Mouse (Mus musculus) layer of hippocampus, adult 9-11 months (tissue): Measurements from ENCODE around the gene Hist1h4a.
"Not testable (repeated sequence)": the region's sequence is repeated elsewhere in the genome, so short reads cannot be mapped to it uniquely, and the experiment has no call there.

Source experiments
- DNase-seq: peaks from one replicate; pipeline ENCODE4 v3.0.0; 2022

Hist1h4a gene

GRCm38 (mm10) chr13:23740910-23741309 is 20.1 kb downstream of the Hist1h4a start:
- no peak for DNase-seq

- no peak for DNase-seq
Observed at GRCm38 (mm10) chr13:23740256-23740840, 20.7 kb downstream of the Hist1h4a start.

- no peak for DNase-seq
Observed at GRCm38 (mm10) chr13:23739922-23740252, 21.1 kb downstream of the Hist1h4a start.

GRCm38 (mm10) chr13:23739069-23739921 is 21.7 kb downstream of the Hist1h4a start:
- peak; percentile 98 for DNase-seq

- DNase-seq, result peak; percentile 90
Observed at GRCm38 (mm10) chr13:23738677-23739068, 22.4 kb downstream of the Hist1h4a start, which contains the start of gene Hist1h1c. Gene Hist1h1c, plus strand, starts transcription at chr13:23738808.

- DNase-seq, result no peak
Observed at GRCm38 (mm10) chr13:23738041-23738440, 23.0 kb downstream of the Hist1h4a start.

GRCm38 (mm10) chr13:23737091-23737490 is 23.9 kb downstream of the Hist1h4a start:
- no peak for DNase-seq

GRCm38 (mm10) chr13:23732156-23732804 is 28.8 kb downstream of the Hist1h4a start:
- DNase-seq, result no peak

- no peak for DNase-seq
Observed at GRCm38 (mm10) chr13:23730479-23730878, 30.6 kb downstream of the Hist1h4a start.

GRCm38 (mm10) chr13:23729706-23730105 is 31.3 kb downstream of the Hist1h4a start:
- no peak for DNase-seq

- no peak for DNase-seq
Observed at GRCm38 (mm10) chr13:23729192-23729525, 31.9 kb downstream of the Hist1h4a start.

GRCm38 (mm10) chr13:23728472-23729191 is 32.4 kb downstream of the Hist1h4a start:
- no peak for DNase-seq

- DNase-seq, result no peak
Observed at GRCm38 (mm10) chr13:23725213-23725612, 35.8 kb downstream of the Hist1h4a start.

- DNase-seq, result no peak
Observed at GRCm38 (mm10) chr13:23724239-23724638, 36.8 kb downstream of the Hist1h4a start.

- DNase-seq, result not testable (repeated sequence)
Observed at GRCm38 (mm10) chr13:23717593-23718245, 43.3 kb downstream of the Hist1h4a start.

- no peak for DNase-seq
Observed at GRCm38 (mm10) chr13:23717176-23717575, 43.9 kb downstream of the Hist1h4a start.

- DNase-seq, result no peak
Observed at GRCm38 (mm10) chr13:23716261-23717042, 44.6 kb downstream of the Hist1h4a start.
